Mouse (Mus musculus) cerebellum, adult 2 months (tissue): ENCODE data around the gene Lce1a2. TPM values are rescaled to one million over a fixed set of nuclear protein-coding genes. Genes with fewer than 3 reads are reported as not detected.

ENCODE experiments used
- DNase-seq, 2 experiments: peaks; one replicate each; pipeline ENCODE4 v3.0.0; 2021
- H3K27ac ChIP-seq: fragments of 200-500 bp; 2 replicates; pipeline ENCODE4 v1.5.1; 2012; ENCODE audit warnings: low read length, control low read depth, inconsistent platforms; ENCODE audit not compliant: insufficient read depth
- H3K27me3 ChIP-seq: fragments of 200-500 bp; 2 replicates; pipeline ENCODE4 v1.6.1; 2012; ENCODE audit warnings: inconsistent platforms, mild to moderate bottlenecking, low read length, moderate library complexity; ENCODE audit not compliant: control insufficient read depth, insufficient read depth
- H3K4me1 ChIP-seq: fragments of 200-500 bp; 2 replicates; pipeline ENCODE4 v1.6.1; 2011; ENCODE audit warnings: low read length; ENCODE audit not compliant: control insufficient read depth, insufficient read depth
- H3K4me3 ChIP-seq: fragments of 200-500 bp; replicated peaks from 2 replicates; pipeline ENCODE3; 2011; ENCODE audit warnings: mild to moderate bottlenecking, low read depth, low read length, control low read depth; ENCODE audit not compliant: insufficient read depth
- CTCF ChIP-seq: fragments of 200-500 bp; IDR thresholded peaks from 2 replicates; pipeline ENCODE4 v1.5.1; 2011; ENCODE audit warnings: low read depth, mild to moderate bottlenecking, control low read depth, low read length, moderate library complexity, borderline replicate concordance; ENCODE audit not compliant: insufficient read depth
- POLR2A ChIP-seq: fragments of 200-500 bp; IDR thresholded peaks from 2 replicates; pipeline ENCODE4 v1.6.1; 2011; ENCODE audit warnings: low read length, control low read depth, borderline replicate concordance; ENCODE audit not compliant: insufficient read depth
- WGBS: fragments of 180-500 bp; shearing (Covaris S2); methylation state at CpG from one replicate; pipeline ENCODE4 v1.1.7; 2018; 5-methylcytosine and 5-hydroxymethylcytosine counted together
- polyA plus RNA-seq: library from polyadenylated mRNA; depleted of rRNA; stranded (reverse); fragments of >200 nt; gene quantifications from 2 replicates; pipeline ENCODE4 v1.2.3, GENCODE M21; 2012; rRNA removed

Lce1a2 gene
- polyA plus RNA-seq, 1 experiment: not detected

- DNase-seq: no peak
- 92% methylated on average over 1 of the region's 1 CpGs for WGBS
- Histone ChIP-seq H3K27me3 (no peaks in the 10 kb centered on the region), H3K4me3 (no peak within 1 kb of the TSS), H3K4me1 (no peaks in the 10 kb centered on the region), H3K27ac (no peak within 1 kb of the TSS)
- no peak for TF ChIP-seq POLR2A
- no peak for TF ChIP-seq CTCF
These were observed 21.9 kb downstream of the Lce1a2 start, which contains the start of gene Lce1a1 for GRCm38 (mm10) chr3:92648207-92648606. Gene Lce1a1 (minus strand): TSS chr3:92648307.

DNA sequence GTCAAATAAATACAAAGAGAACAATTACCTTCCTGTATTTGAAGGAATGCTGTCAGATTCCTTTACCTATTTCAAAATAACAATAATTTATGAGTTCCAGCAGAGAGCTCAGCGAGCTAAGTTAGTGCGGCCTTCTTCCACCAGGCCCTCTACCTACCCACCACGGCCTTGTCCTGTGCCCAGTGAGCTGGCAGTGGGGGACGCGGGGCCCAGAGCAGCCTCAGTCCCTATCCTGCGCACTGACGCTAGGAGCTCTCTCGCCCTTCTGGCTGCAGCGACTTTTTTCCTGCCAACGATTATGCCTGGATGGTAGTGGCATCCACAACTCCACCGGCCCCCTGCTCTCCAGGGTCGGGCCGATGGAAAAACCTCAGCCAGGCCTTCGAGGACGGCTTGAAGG, 30.3 kb downstream of the Lce1a2 start:
- Histone ChIP-seq H3K4me1 (no peaks in the 10 kb centered on the region), H3K4me3 (no peak overlapping the region), H3K27me3 (no peaks in the 10 kb centered on the region), H3K27ac (no peak overlapping the region)
- WGBS: 92% methylated on average over 15 of the region's 15 CpGs
- no peak for TF ChIP-seq CTCF
- TF ChIP-seq POLR2A: no peak
- no peak for DNase-seq

DNA sequence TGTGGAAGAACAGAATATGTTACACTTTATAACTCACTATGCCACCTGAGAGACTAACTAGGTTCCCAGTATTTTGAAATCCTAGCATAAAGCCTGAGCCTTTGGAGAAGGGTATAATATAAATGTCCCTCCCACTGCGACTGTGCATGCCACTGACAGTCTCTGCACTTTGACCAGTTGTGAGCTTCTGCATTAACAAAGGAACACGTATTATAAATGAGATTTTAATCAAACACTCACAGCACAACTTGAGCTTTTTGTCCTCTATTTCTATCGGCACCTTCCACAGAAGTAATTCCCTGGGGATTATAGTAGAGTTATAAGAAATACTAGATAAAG, 31.5 kb downstream of the Lce1a2 start:
- Histone ChIP-seq H3K27me3 (no peaks in the 10 kb centered on the region), H3K27ac (no peak overlapping the region), H3K4me1 (no peaks in the 10 kb centered on the region), H3K4me3 (no peak overlapping the region)
- TF ChIP-seq POLR2A: no peak
- no peak for TF ChIP-seq CTCF
- no peak for DNase-seq
- 77% methylated on average over 3 of the region's 3 CpGs for WGBS

- no peaks in the 10 kb centered on the region for H3K27me3 ChIP-seq
- TF ChIP-seq POLR2A (no peak), CTCF (no peak)
- H3K4me1 ChIP-seq: no peaks in the 10 kb centered on the region
- WGBS: 54% methylated on average over 1 of the region's 1 CpGs
- peak in 1 of 2 experiments; percentile 1 for DNase-seq
- no peak overlapping the region for H3K27ac ChIP-seq
- no peak overlapping the region for H3K4me3 ChIP-seq
These were observed 32.1 kb downstream of the Lce1a2 start for GRCm38 (mm10) chr3:92637745-92638652.

DNA sequence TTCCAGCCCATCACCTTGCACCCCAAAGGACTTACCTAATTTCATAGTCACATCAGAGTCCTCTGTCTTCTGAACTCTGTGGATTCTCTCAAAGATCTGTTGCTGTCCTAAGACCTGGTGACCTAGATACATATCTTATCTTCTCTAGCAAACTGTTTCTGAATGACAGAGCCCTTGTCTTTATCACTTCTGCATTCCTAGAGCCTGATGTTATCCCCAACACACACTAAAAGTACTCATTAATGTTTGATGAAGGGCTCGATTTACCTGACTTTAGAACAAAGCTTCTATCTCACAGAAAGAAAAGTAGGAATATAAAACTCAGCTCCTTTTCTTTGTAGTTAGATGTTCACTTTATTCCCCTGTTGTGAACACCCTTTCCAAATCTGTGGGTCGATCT, 48.6 kb downstream of the Lce1a2 start, which contains the start of gene Lce6a:
Gene Lce6a, minus strand, starts transcription at position 101 of the 400 bp plus-strand sequence.
- Histone ChIP-seq H3K4me1 (no peaks in the 10 kb centered on the region), H3K27ac (no peak within 1 kb of the TSS), H3K27me3 (no peaks in the 10 kb centered on the region), H3K4me3 (no peak within 1 kb of the TSS)
- no peak for TF ChIP-seq POLR2A
- TF ChIP-seq CTCF: no peak
- 83% methylated on average over 2 of the region's 2 CpGs for WGBS
- DNase-seq: no peak

Other genes starting within 250 kb of the Lce1a2 start
- gene Gm9774, start 240.9 kb downstream of the Lce1a2 start, polyA plus RNA-seq: 9.8 and 9.9 TPM in 2 replicates
- gene Sprr2k, start 237.7 kb downstream of the Lce1a2 start, polyA plus RNA-seq: not detected in 2 replicates
- not detected in 2 replicates for gene Sprr1b, start 231.5 kb downstream of the Lce1a2 start, polyA plus RNA-seq
- gene Sprr3, start 211.6 kb downstream of the Lce1a2 start, polyA plus RNA-seq: not detected in 2 replicates
- gene Sprr1a, start 184.4 kb downstream of the Lce1a2 start, polyA plus RNA-seq: 0.70 and 0.95 TPM in 2 replicates
- gene Sprr4, start 169.8 kb downstream of the Lce1a2 start, polyA plus RNA-seq: not detected in 2 replicates
- not detected in 2 replicates for gene 2310046K23Rik, start 135.8 kb downstream of the Lce1a2 start, polyA plus RNA-seq
- gene Ivl, start 96.6 kb downstream of the Lce1a2 start, polyA plus RNA-seq: not detected in 2 replicates
- gene Smcp, start 81.3 kb downstream of the Lce1a2 start, polyA plus RNA-seq: not detected in 2 replicates
- gene 2210017I01Rik, start 62.8 kb downstream of the Lce1a2 start, polyA plus RNA-seq: not detected in 2 replicates
- not detected in 2 replicates for gene Lce6a, start 48.7 kb downstream of the Lce1a2 start, polyA plus RNA-seq
- gene Lce1a1, start 22.0 kb downstream of the Lce1a2 start, polyA plus RNA-seq: not detected in 2 replicates
- not detected in 2 replicates for gene Lce1b, start 13.4 kb downstream of the Lce1a2 start, polyA plus RNA-seq
- gene Lce1c, start 8.9 kb upstream of the Lce1a2 start, polyA plus RNA-seq: not detected in 2 replicates
- not detected in 2 replicates for gene Lce1d, start 16.9 kb upstream of the Lce1a2 start, polyA plus RNA-seq
- gene Lce1e, start 38.8 kb upstream of the Lce1a2 start, polyA plus RNA-seq: not detected in 2 replicates
- not detected in 2 replicates for gene Lce1f, start 50.0 kb upstream of the Lce1a2 start, polyA plus RNA-seq
- not detected in 2 replicates for gene Gm38119, start 68.8 kb upstream of the Lce1a2 start, polyA plus RNA-seq
- not detected in 2 replicates for gene Lce1g, start 82.0 kb upstream of the Lce1a2 start, polyA plus RNA-seq
- gene Lce1h, start 94.8 kb upstream of the Lce1a2 start, polyA plus RNA-seq: not detected in 2 replicates
- not detected in 2 replicates for gene Lce1i, start 108.6 kb upstream of the Lce1a2 start, polyA plus RNA-seq
- gene Lce1j, start 120.2 kb upstream of the Lce1a2 start, polyA plus RNA-seq: not detected in 2 replicates
- not detected in 2 replicates for gene Lce1k, start 137.6 kb upstream of the Lce1a2 start, polyA plus RNA-seq
- not detected in 2 replicates for gene Kprp, start 156.9 kb upstream of the Lce1a2 start, polyA plus RNA-seq
- not detected in 2 replicates for gene Lce1l, start 181.0 kb upstream of the Lce1a2 start, polyA plus RNA-seq
- gene 2310050C09Rik, start 199.9 kb upstream of the Lce1a2 start, polyA plus RNA-seq: not detected in 2 replicates